Mouse (Mus musculus): ENCODE data around the gene Gdpd1.
A peak's percentile ranks its signal among the peaks of the same experiment; 100 is the strongest.

DNA sequence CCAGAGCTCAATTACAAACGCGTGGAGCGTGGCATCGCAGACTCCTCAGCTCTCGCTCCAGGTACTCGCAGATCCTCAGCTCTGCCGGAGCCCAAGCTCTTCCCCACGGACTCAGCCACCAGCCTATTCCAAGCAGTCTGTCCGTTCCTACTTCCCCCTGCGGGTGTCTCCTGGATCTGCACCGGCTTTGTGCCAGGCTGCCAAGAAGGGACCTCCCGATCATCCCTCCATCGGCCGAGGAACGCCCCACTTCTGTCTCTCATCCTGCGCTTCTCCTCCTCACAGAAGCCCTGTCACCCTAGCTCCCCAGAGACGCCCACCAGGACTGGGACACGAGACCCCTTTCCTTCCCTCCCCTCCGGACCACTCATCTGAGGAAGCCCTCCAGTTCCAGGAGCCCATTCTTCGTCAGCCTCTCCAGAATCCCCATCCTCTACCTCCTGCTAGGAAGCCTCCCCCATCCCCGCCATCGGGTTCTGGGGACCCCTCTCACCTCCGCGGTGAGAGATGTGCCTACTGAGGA lies 458 bp downstream of the Gdpd1 start:
- TF ChIP-seq CTCF (IDR thresholded peaks at IDR 0.05; ENCODE audit: low read depth) (peak; percentile 48), EP300 (IDR thresholded peaks at IDR 0.05; ENCODE audit: low read depth) (no peak)
